Mouse (Mus musculus): ENCODE measurements around the gene Htr3a.

- TF ChIP-seq CTCF (IDR thresholded peaks at IDR 0.05; ENCODE audit: borderline replicate concordance, insufficient read depth, low read depth, low read length) (no peak), POLR2A (IDR thresholded peaks at IDR 0.05; ENCODE audit: borderline replicate concordance, insufficient read depth, low read length) (no peak)
Observed at GRCm38 (mm10) chr9:48894755-48895154, 16.1 kb downstream of the Htr3a start.

Data from cerebellum, adult 2 months (tissue).